Mouse (Mus musculus) CD4-positive naive resting alpha-beta T cell, adult 57 days (primary cell): ENCODE data around the gene Tas2r116. TPM values are rescaled to one million over a fixed set of nuclear protein-coding genes. Genes with fewer than 3 reads are reported as not detected.

Source experiments
- total RNA-seq: library from RNA; stranded (reverse); gene quantifications from one replicate; pipeline ENCODE4 v1.2.4, GENCODE M21; 2023

The Tas2r116 gene
- total RNA-seq = not detected

GRCm38 (mm10) chr6:132855138-132855537 lies at the start of gene Tas2r116:
Tas2r116 (plus strand) TSS chr6:132855438.

GRCm38 (mm10) chr6:132846842-132847241 lies 8.4 kb upstream of the Tas2r116 start, which contains the start of gene Tas2r123:
Tas2r123 (plus strand) TSS chr6:132847142.

GRCm38 (mm10) chr6:132867708-132868107 lies 12.5 kb downstream of the Tas2r116 start, which contains the start of gene Tas2r110:
Tas2r110 (plus strand) TSS chr6:132868008.

GRCm38 (mm10) chr6:132892711-132893110 lies 37.5 kb downstream of the Tas2r116 start, which contains the start of gene Tas2r113:
Tas2r113 (plus strand) TSS chr6:132893011.

Other genes starting within 250 kb of the Tas2r116 start
- gene A630073D07Rik, start 203.9 kb upstream of the Tas2r116 start, total RNA-seq = not detected
- gene Tas2r120, start 198.5 kb upstream of the Tas2r116 start, total RNA-seq = not detected
- gene Tas2r121, start 154.4 kb upstream of the Tas2r116 start, total RNA-seq = not detected
- not detected for gene Tas2r122, start 143.5 kb upstream of the Tas2r116 start, total RNA-seq
- gene Tas2r115, start 117.4 kb upstream of the Tas2r116 start, total RNA-seq = not detected
- not detected for gene Tas2r124, start 100.7 kb upstream of the Tas2r116 start, total RNA-seq
- gene Tas2r102, start 93.3 kb upstream of the Tas2r116 start, total RNA-seq = not detected
- gene Tas2r136, start 77.3 kb upstream of the Tas2r116 start, total RNA-seq = not detected
- not detected for gene Tas2r117, start 52.6 kb upstream of the Tas2r116 start, total RNA-seq
- not detected for gene Tas2r123, start 8.3 kb upstream of the Tas2r116 start, total RNA-seq
- not detected for gene Tas2r110, start 12.6 kb downstream of the Tas2r116 start, total RNA-seq
- gene Tas2r113, start 37.6 kb downstream of the Tas2r116 start, total RNA-seq = not detected
- not detected for gene Tas2r125, start 54.2 kb downstream of the Tas2r116 start, total RNA-seq
- gene Tas2r129, start 95.7 kb downstream of the Tas2r116 start, total RNA-seq = not detected
- not detected for gene Tas2r131, start 102.5 kb downstream of the Tas2r116 start, total RNA-seq
- gene Tas2r109, start 125.5 kb downstream of the Tas2r116 start, total RNA-seq = not detected
- not detected for gene Tas2r103, start 181.7 kb downstream of the Tas2r116 start, total RNA-seq
- gene Tas2r140, start 200.4 kb downstream of the Tas2r116 start, total RNA-seq = not detected
- gene Smim10l1, start 249.5 kb downstream of the Tas2r116 start, total RNA-seq = 20.0 TPM